Mouse (Mus musculus): ENCODE measurements around the gene Spata6.

The Spata6 gene

GRCm38 (mm10) chr4:111838882-111839281, 119.1 kb downstream of the Spata6 start:
- in situ Hi-C loops (cut with MboI): no loop called here

- in situ Hi-C loops (cut with MboI): no loop called here
Observed at GRCm38 (mm10) chr4:111852626-111853025, 132.8 kb downstream of the Spata6 start.

- in situ Hi-C loops (cut with MboI): no loop called here
Observed at GRCm38 (mm10) chr4:111866701-111867100, 146.9 kb downstream of the Spata6 start.

- in situ Hi-C loops (cut with MboI): no loop called here
Observed at GRCm38 (mm10) chr4:111867743-111868401, 148.1 kb downstream of the Spata6 start.
